Mouse (Mus musculus): Measurements from ENCODE around the gene Ap1b1. TPM values are rescaled to one million over a fixed set of nuclear protein-coding genes. Genes with fewer than 3 reads are reported as not detected.

Ap1b1 gene
- 100 to 1,000 TPM; 144 to 147 TPM for total RNA-seq (2021)
- long read RNA-seq, experiment 1, full-length matches to known transcripts: 7 of 60 reads
- long read RNA-seq, experiment 1, partial matches to known transcripts: 41 of 60 reads
- long read RNA-seq, experiment 1, other reads (novel, unspliced or antisense): 12 of 60 reads
- long read RNA-seq, experiment 2, full-length matches to known transcripts: 3 of 71 reads
- long read RNA-seq, experiment 2, partial matches to known transcripts: 26 of 71 reads
- long read RNA-seq, experiment 2, other reads (novel, unspliced or antisense): 42 of 71 reads

DNA sequence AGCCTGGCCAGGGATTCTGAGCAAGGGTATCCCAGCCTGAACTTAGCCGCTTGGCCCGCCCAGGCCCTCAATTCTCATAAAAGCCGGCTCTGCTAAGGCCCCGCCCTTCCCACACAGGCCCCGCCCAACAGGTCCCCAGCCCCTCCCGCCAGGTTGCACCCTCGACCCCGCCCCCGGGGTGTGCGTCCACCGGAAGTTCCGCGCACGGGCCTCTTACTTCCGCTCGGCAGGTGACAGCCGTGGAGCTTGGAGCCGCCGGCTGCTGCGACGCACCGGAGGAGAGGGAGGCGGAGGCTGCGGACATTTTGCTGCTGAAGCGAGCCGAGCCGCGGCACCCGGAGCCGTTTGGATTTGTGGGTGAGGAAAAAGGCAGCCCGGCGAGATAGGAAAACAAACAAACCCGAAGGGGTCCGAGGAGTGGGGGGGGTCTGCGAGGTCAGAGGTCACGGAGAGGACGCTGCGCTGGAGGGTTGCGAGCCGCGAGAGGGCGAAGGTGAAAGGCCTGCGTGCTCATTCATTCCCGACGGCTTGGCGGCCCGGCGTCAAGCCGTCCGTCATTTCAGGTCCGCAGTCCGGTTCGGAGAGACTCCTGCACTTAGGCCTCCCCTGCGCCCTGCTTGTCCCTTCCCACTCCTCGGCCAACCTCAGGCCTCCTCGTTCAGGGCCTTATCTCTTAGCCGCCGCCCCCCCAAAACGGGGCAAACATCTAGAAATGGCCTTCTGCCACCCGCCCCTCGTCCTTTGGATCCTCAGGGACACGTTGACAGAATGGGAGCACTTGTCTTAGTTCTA, at the start of gene Ap1b1:
Gene Ap1b1, plus strand, starts transcription at position 130 of the 792 bp plus-strand sequence.
- TF ChIP-seq CTCF (conservative IDR thresholded peaks at IDR 0.05): no peak
- H3K27ac ChIP-seq: peak within 1 kb of the TSS; percentile 89
- peak within 1 kb of the TSS; percentile 69 for H3K4me3 ChIP-seq
- peak; percentile 85 to 91 for DNase-seq (ENCODE audit: low spot score in 2 of 2)

DNA sequence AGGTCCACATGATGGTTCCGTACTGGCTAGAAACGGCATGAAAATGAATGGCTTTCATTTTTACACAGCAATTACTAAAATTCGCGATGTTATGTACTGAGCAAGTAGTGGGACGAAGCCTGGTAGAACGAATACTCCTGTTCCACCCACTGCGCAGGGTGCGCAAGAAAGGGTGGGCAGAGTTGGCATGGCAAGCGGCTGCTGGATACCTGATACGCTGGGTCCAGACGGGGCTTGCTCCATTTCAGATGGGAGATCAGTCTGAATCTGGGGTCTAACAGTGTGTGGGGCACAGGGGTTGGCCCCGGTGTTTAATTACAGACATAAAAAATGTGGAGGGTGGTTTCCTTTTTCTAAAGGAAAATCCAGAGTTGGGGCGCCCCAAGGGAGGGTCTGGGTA, 40.1 kb upstream of the Ap1b1 start:
- DNase-seq (ENCODE audit: low spot score in 2 of 2): no peak
- Histone ChIP-seq H3K27ac (peak overlapping the region; percentile 93), H3K4me3 (peak overlapping the region; percentile 73)
- TF ChIP-seq CTCF (conservative IDR thresholded peaks at IDR 0.05): no peak

DNA sequence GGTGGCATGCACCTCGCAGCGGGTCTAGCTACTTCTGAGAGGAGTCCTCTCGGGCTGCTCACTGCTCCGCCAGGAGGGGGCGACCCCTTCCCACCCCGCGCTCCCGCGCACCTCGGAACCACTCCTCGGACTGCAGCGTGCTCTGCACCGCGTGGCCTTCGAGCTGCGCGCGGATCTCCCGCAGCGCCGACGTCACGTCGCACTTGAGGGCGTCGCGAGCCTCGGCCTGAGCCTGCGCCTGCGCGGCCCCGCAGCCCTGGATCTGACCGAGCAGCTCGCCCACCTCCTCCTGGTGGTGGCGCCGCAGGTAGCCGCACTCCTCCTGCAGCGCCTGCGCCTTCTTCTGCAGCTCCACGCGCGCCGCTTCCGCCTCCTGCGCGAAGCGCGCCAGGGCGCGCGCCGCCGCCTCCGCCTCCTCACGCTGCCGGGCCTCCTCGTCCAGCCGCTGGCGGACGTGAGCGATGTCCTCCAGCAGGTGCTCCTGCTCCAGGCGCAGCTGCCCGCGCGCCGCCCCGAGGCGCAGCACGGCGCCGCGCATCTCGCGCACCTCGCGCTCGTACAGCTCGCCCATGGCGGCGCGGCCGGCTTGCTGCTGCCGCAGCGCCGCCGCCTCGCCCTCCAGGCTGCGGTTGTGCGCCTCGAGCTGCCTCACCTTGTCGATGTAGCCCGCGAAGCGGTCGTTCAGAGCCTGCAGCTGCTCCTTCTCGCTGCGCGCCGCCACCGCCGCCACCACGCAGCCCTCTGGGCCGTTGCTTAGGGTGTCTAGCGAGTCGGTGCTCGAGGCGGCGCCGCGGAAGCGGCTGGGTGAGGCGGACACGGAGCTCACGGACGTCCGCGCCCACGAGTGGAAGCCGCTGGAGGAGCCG, 39.4 kb upstream of the Ap1b1 start:
- peak; percentile 77 to 89 for DNase-seq (ENCODE audit: low spot score in 2 of 2)
- H3K27ac ChIP-seq: peak overlapping the region; percentile 93
- peak; percentile 57 for TF ChIP-seq CTCF (conservative IDR thresholded peaks at IDR 0.05)
- peak overlapping the region; percentile 73 for H3K4me3 ChIP-seq

DNA sequence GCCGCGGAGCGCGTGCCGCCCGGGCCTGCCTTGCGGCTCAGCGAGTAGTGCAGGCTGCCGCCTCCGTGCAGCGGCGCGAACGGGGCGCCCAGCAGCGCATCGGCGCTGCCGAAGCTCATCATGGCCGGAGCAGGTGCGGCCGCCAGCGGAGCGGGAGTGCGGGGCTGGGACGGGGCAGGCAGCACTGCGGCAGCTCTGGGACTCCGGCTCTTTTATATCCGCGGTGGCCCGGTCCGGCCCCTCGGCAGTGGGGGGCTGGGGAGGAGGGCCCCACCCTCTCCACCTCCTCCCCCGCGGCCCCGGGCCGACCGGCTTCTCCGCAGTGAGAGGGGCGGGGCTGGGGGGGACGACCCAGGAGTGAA, 38.8 kb upstream of the Ap1b1 start, which contains the start of gene Nefh:
Gene Nefh, minus strand, starts transcription at position 252 of the 362 bp plus-strand sequence.
- peak in 1 of 2 experiments; percentile 35 for DNase-seq (ENCODE audit: low spot score in 2 of 2)
- H3K4me3 ChIP-seq: peak within 1 kb of the TSS; percentile 73
- TF ChIP-seq CTCF (conservative IDR thresholded peaks at IDR 0.05): no peak
- peak within 1 kb of the TSS; percentile 93 for H3K27ac ChIP-seq

DNA sequence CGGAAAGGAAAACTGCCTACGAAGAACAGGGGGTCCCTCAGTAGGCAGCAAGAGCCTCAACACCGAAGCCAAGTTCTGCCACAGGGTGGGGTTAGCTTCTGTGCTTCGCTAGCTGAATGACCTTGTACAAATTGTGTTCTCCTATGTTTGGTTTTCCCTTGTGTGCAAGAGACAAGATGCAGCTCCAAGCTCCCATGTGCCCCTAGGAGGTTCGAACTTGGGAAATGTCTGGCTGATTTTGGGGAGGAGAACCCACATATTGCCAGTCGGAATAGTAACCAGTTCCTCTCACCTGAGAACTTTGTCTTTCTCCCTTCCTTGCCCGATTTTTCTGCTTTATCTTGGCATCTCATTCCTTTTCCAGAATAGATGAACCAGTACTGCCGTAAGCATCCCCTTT, 37.8 kb upstream of the Ap1b1 start:
- TF ChIP-seq CTCF (conservative IDR thresholded peaks at IDR 0.05): no peak
- Histone ChIP-seq H3K27ac (peak overlapping the region; percentile 93), H3K4me3 (peak overlapping the region; percentile 73)
- DNase-seq (ENCODE audit: low spot score in 2 of 2): no peak

DNA sequence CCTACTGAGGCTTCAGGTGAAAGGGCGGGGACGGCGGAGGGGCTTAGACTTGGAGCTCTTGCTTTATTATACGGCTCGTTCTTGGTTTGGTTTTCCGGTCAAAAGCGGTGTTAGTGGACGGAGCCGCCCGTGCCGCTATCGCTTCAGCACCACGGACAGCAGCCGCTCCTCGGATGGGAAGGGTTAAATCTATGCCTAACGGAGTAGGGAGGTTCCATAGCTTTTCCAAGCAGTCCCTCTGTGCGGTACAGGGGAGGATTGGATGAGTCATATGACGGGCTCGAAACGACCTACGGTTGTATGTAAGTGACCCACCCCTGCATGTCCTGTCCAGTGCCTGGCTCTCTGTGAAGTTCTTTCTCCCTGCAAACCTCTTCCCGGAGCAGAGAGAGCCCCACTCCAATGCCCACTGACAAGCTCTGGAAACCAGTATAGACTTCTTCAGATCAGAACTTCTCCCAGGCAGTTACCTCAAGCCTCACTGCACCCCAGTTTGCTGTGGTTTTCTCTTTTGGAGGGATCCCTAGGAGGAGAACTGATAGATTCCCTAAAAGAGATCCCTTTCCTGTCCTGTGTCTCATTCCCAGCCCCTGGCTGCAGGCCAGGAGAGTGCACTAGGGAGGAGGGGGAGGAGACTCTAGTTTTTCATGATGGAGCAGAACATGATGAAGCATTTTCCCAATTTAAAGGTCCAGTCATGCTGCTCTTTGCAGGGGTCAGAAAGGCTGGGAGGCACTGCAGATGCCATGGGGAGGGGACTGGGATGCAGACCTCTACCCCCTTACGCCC, 37.2 kb upstream of the Ap1b1 start:
- peak overlapping the region; percentile 73 for H3K4me3 ChIP-seq
- peak; percentile 7; the same call in 1 of the 2 replicates for TF ChIP-seq CTCF (conservative IDR thresholded peaks at IDR 0.05)
- peak overlapping the region; percentile 93 for H3K27ac ChIP-seq
- no peak for DNase-seq (ENCODE audit: low spot score in 2 of 2)

DNA sequence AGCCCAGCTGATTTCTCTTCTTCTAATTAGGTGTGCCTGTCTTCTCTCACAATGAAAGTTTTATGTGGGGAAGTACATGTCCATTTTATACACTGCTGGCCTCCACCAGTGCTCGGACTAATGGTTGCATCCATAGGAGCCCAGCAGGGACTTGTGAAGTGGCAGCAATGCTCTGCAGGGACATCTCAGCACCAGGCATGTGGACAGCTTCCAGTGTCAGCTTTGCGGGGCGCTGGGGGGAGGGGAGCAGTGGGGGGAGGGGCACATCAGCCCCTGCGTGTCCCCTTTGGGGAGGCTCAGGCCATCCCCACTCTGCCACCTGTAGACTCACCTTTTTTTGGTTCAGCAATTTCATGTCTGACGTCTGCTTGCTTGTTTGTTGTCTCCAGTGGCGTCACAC, 33.2 kb upstream of the Ap1b1 start:
- no peak for TF ChIP-seq CTCF (conservative IDR thresholded peaks at IDR 0.05)
- Histone ChIP-seq H3K4me3 (no peak overlapping the region), H3K27ac (no peak overlapping the region)
- no peak for DNase-seq (ENCODE audit: low spot score in 2 of 2)

DNA sequence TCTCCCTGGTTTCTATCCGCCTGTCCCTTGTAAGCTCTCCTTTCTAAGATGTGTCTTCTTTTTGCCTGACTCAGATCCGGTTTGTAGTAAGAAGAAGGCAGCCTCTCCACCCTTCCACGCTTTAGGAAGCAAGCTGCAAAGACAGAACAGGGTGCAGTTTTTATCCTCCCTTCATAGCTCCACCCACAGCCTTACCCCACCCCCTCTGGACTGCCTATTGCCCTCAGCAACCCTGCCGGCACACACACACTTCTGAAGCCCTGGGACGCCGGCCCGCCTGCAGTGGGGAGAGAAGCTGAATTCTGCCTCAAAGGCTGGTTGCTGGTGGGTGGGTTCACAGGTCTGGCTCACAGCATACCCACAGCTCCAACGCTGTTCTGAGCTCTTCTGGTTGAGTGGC, 32.7 kb upstream of the Ap1b1 start:
- no peak for DNase-seq (ENCODE audit: low spot score in 2 of 2)
- Histone ChIP-seq H3K27ac (no peak overlapping the region; the same call in 1 of the 2 replicates), H3K4me3 (no peak overlapping the region)
- no peak for TF ChIP-seq CTCF (conservative IDR thresholded peaks at IDR 0.05)

DNA sequence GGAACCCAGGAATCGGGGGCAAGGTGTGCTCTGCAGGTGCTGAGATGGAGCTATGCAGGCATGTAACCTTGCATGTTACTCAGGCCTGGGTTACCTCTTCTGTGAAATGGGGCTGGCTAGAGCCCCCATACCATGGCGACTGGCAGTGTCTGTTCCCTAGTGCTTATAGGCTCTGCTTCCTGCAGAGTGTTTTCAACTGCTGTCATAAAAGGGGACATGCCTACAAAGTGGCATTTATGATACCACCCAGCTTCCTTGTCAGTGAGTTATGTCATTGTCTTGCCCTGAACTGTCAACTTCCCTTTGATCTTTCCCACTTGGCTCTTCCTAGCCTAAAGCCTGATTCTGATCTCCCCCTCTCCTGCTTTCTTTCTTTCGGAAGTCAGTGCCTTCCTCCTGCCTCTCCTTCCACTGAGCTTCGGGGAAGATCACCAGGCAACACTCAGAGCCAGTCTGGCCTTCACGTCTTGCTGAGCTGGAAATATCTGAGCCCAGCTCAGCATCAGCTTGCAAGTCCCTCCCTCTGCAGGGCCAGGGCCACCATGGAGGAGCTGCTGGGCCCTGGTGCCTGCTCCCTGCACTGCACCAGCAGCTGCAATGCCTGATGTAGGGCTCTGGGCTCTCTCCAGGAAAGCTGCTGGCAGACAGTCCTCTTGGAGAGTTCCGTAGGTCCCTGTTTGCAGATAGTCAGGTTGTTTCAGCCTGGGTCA, 23.4 kb upstream of the Ap1b1 start:
- DNase-seq (ENCODE audit: low spot score in 2 of 2): no peak
- no peak for TF ChIP-seq CTCF (conservative IDR thresholded peaks at IDR 0.05)

DNA sequence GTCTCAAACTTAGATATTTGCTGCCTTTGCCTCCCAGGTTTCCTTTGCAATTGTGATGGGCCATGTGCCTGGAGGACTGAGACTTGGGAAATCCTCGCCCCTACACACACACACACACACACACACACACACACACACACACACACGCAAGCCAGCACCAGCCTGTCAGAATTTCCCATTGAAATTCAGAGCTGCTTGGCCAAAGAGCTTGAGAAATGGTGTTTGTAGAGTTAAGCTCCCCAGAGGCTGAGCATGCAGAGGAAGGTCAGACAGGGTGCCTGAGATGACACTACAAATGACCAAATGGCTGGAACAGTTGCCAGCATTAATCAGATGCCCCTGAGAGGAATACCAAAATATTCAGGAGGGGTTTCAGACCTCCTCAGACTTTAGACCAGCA, 20.3 kb upstream of the Ap1b1 start:
- DNase-seq (ENCODE audit: low spot score in 2 of 2): no peak
- H3K27ac ChIP-seq: no peak overlapping the region
- no peak overlapping the region for H3K4me3 ChIP-seq
- no peak for TF ChIP-seq CTCF (conservative IDR thresholded peaks at IDR 0.05)

More for the DNA sequence above, 23.4 kb upstream of the Ap1b1 start:
- H3K4me3 ChIP-seq: no peak overlapping the region
- no peak overlapping the region for H3K27ac ChIP-seq

DNA sequence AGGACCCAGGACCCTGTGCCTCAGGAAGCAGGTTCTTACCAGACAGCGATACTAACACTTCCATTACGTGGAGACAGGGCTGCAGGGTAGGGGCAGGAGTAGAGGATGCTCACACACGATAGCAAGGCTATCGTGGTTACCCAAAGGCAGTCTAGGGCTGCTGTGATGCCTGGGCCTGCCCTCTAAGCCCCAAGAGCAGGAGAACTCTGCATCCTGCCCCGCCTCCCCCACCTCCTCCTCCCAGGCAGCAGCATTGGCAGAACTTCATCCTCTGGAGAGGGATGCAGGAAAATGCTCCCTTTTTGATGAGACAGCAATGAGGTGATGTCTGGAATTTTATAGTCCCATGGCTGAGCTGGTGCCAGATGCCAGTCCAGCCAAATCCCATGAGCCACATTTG, 19.7 kb upstream of the Ap1b1 start:
- Histone ChIP-seq H3K4me3 (no peak overlapping the region), H3K27ac (no peak overlapping the region)
- no peak for TF ChIP-seq CTCF (conservative IDR thresholded peaks at IDR 0.05)
- no peak for DNase-seq (ENCODE audit: low spot score in 2 of 2)
